Mouse (Mus musculus): Measurements from ENCODE around the gene Rfx7. TPM values are rescaled to one million over a fixed set of nuclear protein-coding genes. Genes with fewer than 3 reads are reported as not detected.
"Not testable (repeated sequence)": the region's sequence is repeated elsewhere in the genome, so short reads cannot be mapped to it uniquely, and the experiment has no call there.

Rfx7 gene
- polyA plus RNA-seq, 1 experiment from 2014 or later, result 19.8 TPM

- Histone ChIP-seq H3K27ac (no peak overlapping the region), H3K4me1 (replicated peaks) (peaks cover 12% of the 10 kb centered on the region), H3K36me3 (peaks cover 6% of the 10 kb centered on the region; the same call in 1 of the 2 replicates), H3K4me3 (replicated peaks) (no peak overlapping the region), H3K27me3 (no peaks in the 10 kb centered on the region), H3K4me2 (replicated peaks) (no peak overlapping the region), H3K9me3 (no peaks in the 10 kb centered on the region), H3K9ac (replicated peaks) (no peak overlapping the region)
- WGBS, result 42% methylated on average over 1 of the region's 1 CpGs
- ATAC-seq, result 0 out of 2 replicates have a peak, but pooled peaks have one; percentile 24
These were observed 95.6 kb downstream of the Rfx7 start for GRCm38 (mm10) chr9:72627598-72627997.

- peaks cover 4% of the 10 kb centered on the region; the same call in 1 of the 2 replicates for H3K36me3 ChIP-seq
- ATAC-seq, result no peak
- no peak overlapping the region for H3K27ac ChIP-seq
These were observed 96.6 kb downstream of the Rfx7 start for GRCm38 (mm10) chr9:72628591-72628990.

GRCm38 (mm10) chr9:72632198-72632597 is 100.2 kb downstream of the Rfx7 start:
- Histone ChIP-seq H3K4me1 (replicated peaks) (peaks cover 12% of the 10 kb centered on the region; the same call in 1 of the 2 replicates), H3K27ac (no peak overlapping the region), H3K9me3 (no peaks in the 10 kb centered on the region), H3K4me2 (replicated peaks) (no peak overlapping the region), H3K36me3 (no peaks in the 10 kb centered on the region), H3K4me3 (replicated peaks) (no peak overlapping the region), H3K9ac (replicated peaks) (no peak overlapping the region), H3K27me3 (no peaks in the 10 kb centered on the region)
- no peak for ATAC-seq
- 74% methylated on average over 1 of the region's 1 CpGs for WGBS

More at GRCm38 (mm10) chr9:72628591-72628990, 96.6 kb downstream of the Rfx7 start:
- Histone ChIP-seq H3K9ac (replicated peaks) (no peak overlapping the region), H3K4me1 (replicated peaks) (peaks cover 12% of the 10 kb centered on the region), H3K4me2 (replicated peaks) (no peak overlapping the region), H3K27me3 (no peaks in the 10 kb centered on the region), H3K4me3 (replicated peaks) (no peak overlapping the region), H3K9me3 (no peaks in the 10 kb centered on the region)
- 30% methylated on average over 2 of the region's 2 CpGs for WGBS

- Histone ChIP-seq H3K9ac (replicated peaks) (no peak overlapping the region), H3K4me3 (replicated peaks) (no peak overlapping the region), H3K9me3 (no peaks in the 10 kb centered on the region), H3K27me3 (no peaks in the 10 kb centered on the region), H3K4me1 (replicated peaks) (peaks cover 13% of the 10 kb centered on the region), H3K36me3 (no peaks in the 10 kb centered on the region), H3K27ac (no peak overlapping the region), H3K4me2 (replicated peaks) (no peak overlapping the region)
- no peak for ATAC-seq
These were observed 103.1 kb downstream of the Rfx7 start for GRCm38 (mm10) chr9:72635134-72635533.

GRCm38 (mm10) chr9:72636547-72636946 is 104.5 kb downstream of the Rfx7 start:
- Histone ChIP-seq H3K27me3 (no peaks in the 10 kb centered on the region), H3K9me3 (no peaks in the 10 kb centered on the region), H3K27ac (no peak overlapping the region), H3K36me3 (no peaks in the 10 kb centered on the region), H3K4me1 (replicated peaks) (peaks cover 26% of the 10 kb centered on the region), H3K4me2 (replicated peaks) (no peak overlapping the region), H3K9ac (replicated peaks) (no peak overlapping the region), H3K4me3 (replicated peaks) (no peak overlapping the region)
- ATAC-seq, result no peak
- WGBS, result 84% methylated on average over 7 of the region's 7 CpGs

- Histone ChIP-seq H3K36me3 (no peaks in the 10 kb centered on the region), H3K9ac (replicated peaks) (no peak overlapping the region), H3K27me3 (no peaks in the 10 kb centered on the region), H3K27ac (no peak overlapping the region), H3K4me1 (replicated peaks) (peaks cover 26% of the 10 kb centered on the region), H3K4me3 (replicated peaks) (no peak overlapping the region), H3K4me2 (replicated peaks) (no peak overlapping the region), H3K9me3 (no peaks in the 10 kb centered on the region)
- WGBS, result 81% methylated on average over 8 of the region's 8 CpGs
- ATAC-seq, result no peak
These were observed 105.2 kb downstream of the Rfx7 start for GRCm38 (mm10) chr9:72637243-72637642.

- no peaks in the 10 kb centered on the region for H3K27me3 ChIP-seq
- H3K27ac ChIP-seq, result peak overlapping the region; percentile 98
- H3K36me3 ChIP-seq, result no peaks in the 10 kb centered on the region
- no peaks in the 10 kb centered on the region for H3K9me3 ChIP-seq
- H3K4me3 ChIP-seq (replicated peaks), result peak overlapping the region; percentile 37
- peak; percentile 88 for ATAC-seq
- WGBS, result 32% methylated on average over 9 of the region's 9 CpGs
- peaks cover 29% of the 10 kb centered on the region for H3K4me1 ChIP-seq (replicated peaks)
- H3K9ac ChIP-seq (replicated peaks), result peak overlapping the region; percentile 69
- H3K4me2 ChIP-seq (replicated peaks), result peak overlapping the region; percentile 61
These were observed 107.2 kb downstream of the Rfx7 start for GRCm38 (mm10) chr9:72638951-72639842.

- ATAC-seq, result peak; percentile 97
- Histone ChIP-seq H3K36me3 (no peaks in the 10 kb centered on the region), H3K4me2 (replicated peaks) (peak overlapping the region; percentile 61), H3K9ac (replicated peaks) (peak overlapping the region; percentile 69), H3K4me3 (replicated peaks) (peak overlapping the region; percentile 37), H3K27ac (peak overlapping the region; percentile 98), H3K4me1 (replicated peaks) (peaks cover 34% of the 10 kb centered on the region), H3K9me3 (no peaks in the 10 kb centered on the region), H3K27me3 (no peaks in the 10 kb centered on the region)
- WGBS, result under 1% methylated on average over 27 of the region's 27 CpGs
These were observed 108.0 kb downstream of the Rfx7 start for GRCm38 (mm10) chr9:72639843-72640621.

GRCm38 (mm10) chr9:72640642-72641041 is 108.6 kb downstream of the Rfx7 start:
- H3K9ac ChIP-seq (replicated peaks), result peak overlapping the region; percentile 69; the same call in 1 of the 2 replicates
- no peaks in the 10 kb centered on the region for H3K9me3 ChIP-seq
- H3K4me3 ChIP-seq (replicated peaks), result no peak overlapping the region
- ATAC-seq, result no peak
- 9% methylated on average over 7 of the region's 7 CpGs for WGBS
- peaks cover 34% of the 10 kb centered on the region for H3K4me1 ChIP-seq (replicated peaks)
- peak overlapping the region; percentile 98 for H3K27ac ChIP-seq
- H3K36me3 ChIP-seq, result no peaks in the 10 kb centered on the region
- H3K27me3 ChIP-seq, result no peaks in the 10 kb centered on the region
- H3K4me2 ChIP-seq (replicated peaks), result peak overlapping the region; percentile 61

- peak overlapping the region; percentile 69; the same call in 1 of the 2 replicates for H3K9ac ChIP-seq (replicated peaks)
- 52% methylated on average over 6 of the region's 6 CpGs for WGBS
- H3K4me1 ChIP-seq (replicated peaks), result peaks cover 34% of the 10 kb centered on the region
- no peaks in the 10 kb centered on the region for H3K27me3 ChIP-seq
- no peaks in the 10 kb centered on the region for H3K9me3 ChIP-seq
- H3K4me3 ChIP-seq (replicated peaks), result no peak overlapping the region
- H3K36me3 ChIP-seq, result no peaks in the 10 kb centered on the region
- H3K4me2 ChIP-seq (replicated peaks), result no peak overlapping the region
- peak overlapping the region; percentile 98 for H3K27ac ChIP-seq
- ATAC-seq, result no peak
These were observed 109.1 kb downstream of the Rfx7 start for GRCm38 (mm10) chr9:72641093-72641680.

GRCm38 (mm10) chr9:72642756-72643447 is 110.9 kb downstream of the Rfx7 start:
- not testable (repeated sequence) for H3K9ac ChIP-seq (replicated peaks); ATAC-seq; H3K27me3 ChIP-seq; H3K36me3 ChIP-seq; H3K27ac ChIP-seq; H3K9me3 ChIP-seq; H3K4me3 ChIP-seq (replicated peaks); H3K4me2 ChIP-seq (replicated peaks)
- WGBS, result 93% methylated on average over 4 of the region's 4 CpGs
- peaks cover 34% of the 10 kb centered on the region for H3K4me1 ChIP-seq (replicated peaks)
